In genomic region chr11:82290841-82291240, GRCm38 (mm10) we compare ENCODE assay signal across 19 mouse cellular contexts. TPM values are rescaled to one million over a fixed set of nuclear protein-coding genes. Genes with fewer than 3 reads are reported as not detected.
"Had no signal": no experiment of that assay in that cellular context is flagged by ENCODE, and none has a peak within 500 bp of the region (broad histone marks: within the 10 kb centered on the region; RNA-seq: fewer than 3 reads in every experiment).

No protein-coding gene starts in this region.

- DNase-seq: kidney, adult 9 months; kidney, postnatal 36 days; layer of hippocampus, adult 9-11 months; layer of hippocampus, postnatal 36 days; lung, adult 18-20 months; right cerebral cortex, adult 18-20 months; right cerebral cortex, postnatal 25 days; thymus, postnatal 36 days had no signal

- H3K4me2 ChIP-seq: limb, embryonic 13.5 days; midbrain, embryonic 13.5 days; neural tube, embryonic 13.5 days had no signal

- H3K9ac ChIP-seq: limb, embryonic 13.5 days; liver, embryonic 14.5 days; midbrain, embryonic 13.5 days; neural tube, embryonic 13.5 days had no signal

- ATAC-seq: midbrain, embryonic 13.5 days had no signal

- H3K27ac ChIP-seq: kidney, postnatal 0 days; limb, embryonic 13.5 days; liver, embryonic 14.5 days; midbrain, embryonic 13.5 days; neural tube, embryonic 13.5 days had no signal

- H3K4me3 ChIP-seq: limb, embryonic 13.5 days; midbrain, embryonic 13.5 days; neural tube, embryonic 13.5 days had no signal

- H3K9me3 ChIP-seq: limb, embryonic 13.5 days had no signal

- H3K27me3 ChIP-seq: limb, embryonic 13.5 days; midbrain, embryonic 13.5 days; neural tube, embryonic 13.5 days had no signal

- H3K4me1 ChIP-seq: limb, embryonic 13.5 days; neural tube, embryonic 13.5 days had no signal

- H3K36me3 ChIP-seq: limb, embryonic 13.5 days; midbrain, embryonic 13.5 days; neural tube, embryonic 13.5 days had no signal

RNA-seq across cellular contexts. Expression of gene Ccl1, which starts 14.6 kb away (rescaled TPM):
- total RNA-seq: layer of hippocampus, adult 18-20 months; layer of hippocampus, postnatal 36 days; left cerebral cortex, postnatal 36 days; liver, adult 2 months; megakaryocyte-erythroid progenitor cell, adult 5-6 weeks had no signal
- polyA plus RNA-seq: kidney, postnatal 0 days; limb, embryonic 13.5 days; liver, adult 2 months; liver, embryonic 14.5 days; lung, embryonic 16.5 days; stomach, embryonic 16.5 days had no signal
